Mouse (Mus musculus): ENCODE data around the gene Kcnn4. TPM values are rescaled to one million over a fixed set of nuclear protein-coding genes. Genes with fewer than 3 reads are reported as not detected.

Kcnn4 gene
- 402 and 429 TPM in 2 replicates for polyA plus RNA-seq (2012; rRNA removed)

GRCm38 (mm10) chr7:24369731-24370541, at the start of gene Kcnn4:
Gene Kcnn4, plus strand, starts transcription at chr7:24370263.
- Histone ChIP-seq H3K36me3 (ENCODE audit: control insufficient read depth, insufficient read depth, low read length) (no peaks in the 10 kb centered on the region), H3K27me3 (ENCODE audit: control insufficient read depth, insufficient read depth, low read length) (no peaks in the 10 kb centered on the region), H3K4me3 (ENCODE audit: control insufficient read depth, insufficient read depth, low read length) (peak within 1 kb of the TSS; percentile 89), H3K4me1 (replicated peaks; ENCODE audit: control insufficient read depth, insufficient read depth, low read length) (peaks cover 55% of the 10 kb centered on the region), H3K27ac (ENCODE audit: control insufficient read depth, insufficient read depth, low read length) (peak within 1 kb of the TSS; percentile 97)
- TF ChIP-seq CTCF (IDR thresholded peaks at IDR 0.05; ENCODE audit: borderline replicate concordance, control insufficient read depth, extremely low read depth, insufficient read depth, low read length, poor library complexity) (no peak), POLR2A (IDR thresholded peaks at IDR 0.05; ENCODE audit: control insufficient read depth, extremely low read depth, insufficient read depth, low read length, poor library complexity) (peak; percentile 88)
- 2% methylated on average over 23 of the region's 23 CpGs for WGBS
- DNase-seq = peak; percentile 76

- Histone ChIP-seq H3K27me3 (ENCODE audit: control insufficient read depth, insufficient read depth, low read length) (no peaks in the 10 kb centered on the region), H3K4me3 (ENCODE audit: control insufficient read depth, insufficient read depth, low read length) (no peak overlapping the region)
These were observed 47.5 kb upstream of the Kcnn4 start for GRCm38 (mm10) chr7:24322593-24322992.

DNA sequence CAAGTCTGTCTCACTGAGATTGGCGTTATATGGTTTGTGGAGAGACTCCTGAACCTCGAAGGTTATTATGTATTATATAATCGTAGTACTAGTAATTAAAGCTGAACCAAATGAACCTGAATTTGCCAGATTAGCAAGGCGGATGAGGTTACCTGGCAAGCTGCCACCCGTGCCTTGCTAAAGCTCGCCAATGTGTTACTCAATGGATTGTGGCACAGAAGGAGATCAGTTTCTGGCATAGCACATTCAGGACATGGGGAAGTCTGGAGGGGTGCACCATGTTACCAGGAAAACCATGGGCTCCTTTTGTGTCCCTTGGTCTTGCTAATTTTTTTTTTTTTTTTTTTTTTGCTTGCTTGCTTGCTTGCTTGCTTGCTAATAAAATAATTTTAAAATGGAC, 44.9 kb upstream of the Kcnn4 start:
- Histone ChIP-seq H3K27ac (ENCODE audit: control insufficient read depth, insufficient read depth, low read length) (no peak overlapping the region), H3K4me1 (replicated peaks; ENCODE audit: control insufficient read depth, insufficient read depth, low read length) (no peaks in the 10 kb centered on the region), H3K36me3 (ENCODE audit: control insufficient read depth, insufficient read depth, low read length) (no peaks in the 10 kb centered on the region), H3K4me3 (ENCODE audit: control insufficient read depth, insufficient read depth, low read length) (no peak overlapping the region), H3K27me3 (ENCODE audit: control insufficient read depth, insufficient read depth, low read length) (no peaks in the 10 kb centered on the region)
- 96% methylated on average over 6 of the region's 6 CpGs for WGBS
- no peak for DNase-seq
- TF ChIP-seq CTCF (IDR thresholded peaks at IDR 0.05; ENCODE audit: borderline replicate concordance, control insufficient read depth, extremely low read depth, insufficient read depth, low read length, poor library complexity) = no peak

More at GRCm38 (mm10) chr7:24322593-24322992, 47.5 kb upstream of the Kcnn4 start:
- no peak for TF ChIP-seq POLR2A (IDR thresholded peaks at IDR 0.05; ENCODE audit: control insufficient read depth, extremely low read depth, insufficient read depth, low read length, poor library complexity)
- Histone ChIP-seq H3K36me3 (ENCODE audit: control insufficient read depth, insufficient read depth, low read length) (no peaks in the 10 kb centered on the region), H3K27ac (ENCODE audit: control insufficient read depth, insufficient read depth, low read length) (no peak overlapping the region), H3K4me1 (replicated peaks; ENCODE audit: control insufficient read depth, insufficient read depth, low read length) (no peaks in the 10 kb centered on the region)
- no peak for DNase-seq
- WGBS = 88% methylated on average over 4 of the region's 4 CpGs

DNA sequence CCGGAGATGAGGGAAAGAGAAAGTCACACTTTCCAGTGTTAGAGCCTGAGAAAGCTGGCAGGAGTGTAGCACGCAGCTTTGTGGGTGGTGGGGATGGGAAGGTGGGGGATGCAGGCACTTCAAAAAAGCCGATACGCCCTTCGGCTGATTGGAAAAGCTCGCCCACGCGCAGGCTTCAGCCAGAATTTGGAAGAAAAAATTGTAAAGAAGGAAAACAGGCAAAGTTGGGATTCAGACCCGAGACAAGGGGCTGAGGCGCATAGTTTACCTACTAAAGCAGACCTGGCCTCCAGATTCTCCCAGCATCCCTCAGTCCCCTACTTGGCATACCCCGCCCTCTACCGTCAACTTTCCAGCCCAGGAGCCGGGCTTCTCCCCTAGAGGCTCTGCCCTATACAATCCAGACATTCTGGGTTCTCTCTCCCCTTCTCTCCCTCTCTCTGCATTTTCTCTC, 44.4 kb upstream of the Kcnn4 start:
- Histone ChIP-seq H3K36me3 (ENCODE audit: control insufficient read depth, insufficient read depth, low read length) (no peaks in the 10 kb centered on the region), H3K4me1 (replicated peaks; ENCODE audit: control insufficient read depth, insufficient read depth, low read length) (no peaks in the 10 kb centered on the region), H3K27me3 (ENCODE audit: control insufficient read depth, insufficient read depth, low read length) (no peaks in the 10 kb centered on the region), H3K4me3 (ENCODE audit: control insufficient read depth, insufficient read depth, low read length) (no peak overlapping the region), H3K27ac (ENCODE audit: control insufficient read depth, insufficient read depth, low read length) (no peak overlapping the region)
- WGBS = 39% methylated on average over 13 of the region's 13 CpGs
- DNase-seq = no peak
- TF ChIP-seq CTCF (IDR thresholded peaks at IDR 0.05; ENCODE audit: borderline replicate concordance, control insufficient read depth, extremely low read depth, insufficient read depth, low read length, poor library complexity) (no peak), POLR2A (IDR thresholded peaks at IDR 0.05; ENCODE audit: control insufficient read depth, extremely low read depth, insufficient read depth, low read length, poor library complexity) (no peak)

GRCm38 (mm10) chr7:24326273-24327135, 43.6 kb upstream of the Kcnn4 start:
- no peak for DNase-seq
- H3K4me1 ChIP-seq (replicated peaks; ENCODE audit: control insufficient read depth, insufficient read depth, low read length) = no peaks in the 10 kb centered on the region
- no peaks in the 10 kb centered on the region for H3K36me3 ChIP-seq (ENCODE audit: control insufficient read depth, insufficient read depth, low read length)
- no peak overlapping the region for H3K4me3 ChIP-seq (ENCODE audit: control insufficient read depth, insufficient read depth, low read length)
- 64% methylated on average over 20 of the region's 20 CpGs for WGBS
- TF ChIP-seq CTCF (IDR thresholded peaks at IDR 0.05; ENCODE audit: borderline replicate concordance, control insufficient read depth, extremely low read depth, insufficient read depth, low read length, poor library complexity) = no peak
- no peak for TF ChIP-seq POLR2A (IDR thresholded peaks at IDR 0.05; ENCODE audit: control insufficient read depth, extremely low read depth, insufficient read depth, low read length, poor library complexity)
- no peaks in the 10 kb centered on the region for H3K27me3 ChIP-seq (ENCODE audit: control insufficient read depth, insufficient read depth, low read length)
- H3K27ac ChIP-seq (ENCODE audit: control insufficient read depth, insufficient read depth, low read length) = no peak overlapping the region

GRCm38 (mm10) chr7:24327281-24327975, 42.6 kb upstream of the Kcnn4 start:
- TF ChIP-seq CTCF (IDR thresholded peaks at IDR 0.05; ENCODE audit: borderline replicate concordance, control insufficient read depth, extremely low read depth, insufficient read depth, low read length, poor library complexity) (no peak), POLR2A (IDR thresholded peaks at IDR 0.05; ENCODE audit: control insufficient read depth, extremely low read depth, insufficient read depth, low read length, poor library complexity) (no peak)
- H3K4me1 ChIP-seq (replicated peaks; ENCODE audit: control insufficient read depth, insufficient read depth, low read length) = no peaks in the 10 kb centered on the region
- no peak overlapping the region for H3K27ac ChIP-seq (ENCODE audit: control insufficient read depth, insufficient read depth, low read length)
- 90% methylated on average over 14 of the region's 14 CpGs for WGBS
- H3K27me3 ChIP-seq (ENCODE audit: control insufficient read depth, insufficient read depth, low read length) = no peaks in the 10 kb centered on the region
- no peak overlapping the region for H3K4me3 ChIP-seq (ENCODE audit: control insufficient read depth, insufficient read depth, low read length)
- DNase-seq = no peak
- no peaks in the 10 kb centered on the region for H3K36me3 ChIP-seq (ENCODE audit: control insufficient read depth, insufficient read depth, low read length)
